Mouse (Mus musculus): ENCODE measurements around the gene Mum1l1.

GRCm38 (mm10) chrX:139220830-139221229 lies 11.0 kb downstream of the Mum1l1 start:
- TF ChIP-seq CTCF (IDR thresholded peaks at IDR 0.05; ENCODE audit: insufficient read depth, low read depth, low read length) (no peak), POLR2A (IDR thresholded peaks at IDR 0.05; ENCODE audit: insufficient read depth, low read depth, low read length) (no peak)

All from olfactory bulb, adult 2 months (tissue).